Mouse (Mus musculus) heart, adult 2 months (tissue): Measurements from ENCODE around the gene D630003M21Rik.

ENCODE experiments used
- CTCF ChIP-seq: fragments of 200-600 bp; IDR thresholded peaks from 2 replicates; pipeline ENCODE4 v1.8.1; 2022; ENCODE audit warnings: antibody characterized with exemption, mild to moderate bottlenecking, moderate library complexity
- EP300 ChIP-seq: fragments of 200-500 bp; IDR thresholded peaks from 2 replicates; pipeline ENCODE4 v1.6.1; 2011; ENCODE audit warnings: low read depth, low read length, control low read depth; ENCODE audit not compliant: insufficient read depth
- POLR2A ChIP-seq: fragments of 200-500 bp; IDR thresholded peaks from 2 replicates; pipeline ENCODE4 v1.6.1; 2011; ENCODE audit warnings: mild to moderate bottlenecking, low read depth, low read length, control low read depth; ENCODE audit not compliant: insufficient read depth

- TF ChIP-seq CTCF (no peak), EP300 (no peak), POLR2A (no peak)
These were observed 21.5 kb upstream of the D630003M21Rik start for GRCm38 (mm10) chr2:158250558-158250957.
